Mouse (Mus musculus): ENCODE data around the gene E130208F15Rik. TPM values are rescaled to one million over a fixed set of nuclear protein-coding genes. Genes with fewer than 3 reads are reported as not detected.

The E130208F15Rik gene
- polyA plus RNA-seq, 1 experiment from 2014 or later, result 1.8 TPM

GRCm38 (mm10) chr7:30336384-30336783 is 14.8 kb downstream of the E130208F15Rik start:
- WGBS (ENCODE audit: insufficient replicate concordance), result 3% methylated on average over 9 of the region's 9 CpGs
- H3K27ac ChIP-seq, result no peak overlapping the region
- H3K4me2 ChIP-seq, result no peak overlapping the region
- H3K27me3 ChIP-seq, result peaks cover 44% of the 10 kb centered on the region
- H3K36me3 ChIP-seq, result no peaks in the 10 kb centered on the region
- no peaks in the 10 kb centered on the region for H3K9me3 ChIP-seq (replicated peaks)
- DNase-seq (peak; percentile 46), ATAC-seq (ENCODE audit: low read depth) (no peak)
- no peak overlapping the region for H3K9ac ChIP-seq
- H3K4me1 ChIP-seq (replicated peaks), result no peaks in the 10 kb centered on the region
- H3K4me3 ChIP-seq (replicated peaks), result no peak overlapping the region

DNA sequence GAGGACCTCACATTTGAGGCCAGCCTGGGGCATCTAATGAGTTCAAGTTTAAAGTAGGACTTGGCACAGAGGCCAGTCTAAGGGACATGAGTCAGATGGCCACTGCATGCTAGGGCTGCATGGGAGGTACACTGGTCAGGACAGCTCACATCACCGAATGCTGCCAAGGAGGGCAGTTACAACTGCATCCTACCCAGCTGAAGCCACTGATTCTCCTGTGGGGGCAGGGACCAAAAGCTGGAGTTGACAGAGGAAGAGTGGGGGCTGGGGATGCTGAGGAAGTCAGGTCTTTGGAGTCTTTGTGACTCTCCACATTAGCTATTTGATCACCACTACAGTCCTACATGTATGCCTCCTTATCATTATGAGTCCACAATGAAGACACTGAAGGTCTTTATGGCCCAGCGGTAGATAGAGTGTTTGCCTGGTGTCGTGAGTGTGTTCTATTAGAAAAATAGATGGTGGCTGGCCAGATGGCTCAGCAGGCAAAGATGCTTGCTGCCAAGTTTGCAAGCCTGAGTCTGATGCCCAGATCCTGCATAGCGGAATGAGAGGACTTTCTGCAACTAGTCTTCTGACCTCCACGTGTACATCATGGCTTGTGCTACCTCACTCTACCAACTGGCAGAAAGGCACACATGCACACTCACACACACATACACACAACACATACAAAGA is 18.0 kb downstream of the E130208F15Rik start:
- Histone ChIP-seq H3K4me2 (no peak overlapping the region), H3K9me3 (replicated peaks) (no peaks in the 10 kb centered on the region), H3K27ac (no peak overlapping the region), H3K36me3 (no peaks in the 10 kb centered on the region), H3K4me3 (replicated peaks) (no peak overlapping the region), H3K27me3 (peaks cover 18% of the 10 kb centered on the region), H3K4me1 (replicated peaks) (no peaks in the 10 kb centered on the region), H3K9ac (no peak overlapping the region)
- ATAC-seq (ENCODE audit: low read depth) (no peak), DNase-seq (no peak)
- WGBS (ENCODE audit: insufficient replicate concordance), result 62% methylated on average over 5 of the region's 5 CpGs

DNA sequence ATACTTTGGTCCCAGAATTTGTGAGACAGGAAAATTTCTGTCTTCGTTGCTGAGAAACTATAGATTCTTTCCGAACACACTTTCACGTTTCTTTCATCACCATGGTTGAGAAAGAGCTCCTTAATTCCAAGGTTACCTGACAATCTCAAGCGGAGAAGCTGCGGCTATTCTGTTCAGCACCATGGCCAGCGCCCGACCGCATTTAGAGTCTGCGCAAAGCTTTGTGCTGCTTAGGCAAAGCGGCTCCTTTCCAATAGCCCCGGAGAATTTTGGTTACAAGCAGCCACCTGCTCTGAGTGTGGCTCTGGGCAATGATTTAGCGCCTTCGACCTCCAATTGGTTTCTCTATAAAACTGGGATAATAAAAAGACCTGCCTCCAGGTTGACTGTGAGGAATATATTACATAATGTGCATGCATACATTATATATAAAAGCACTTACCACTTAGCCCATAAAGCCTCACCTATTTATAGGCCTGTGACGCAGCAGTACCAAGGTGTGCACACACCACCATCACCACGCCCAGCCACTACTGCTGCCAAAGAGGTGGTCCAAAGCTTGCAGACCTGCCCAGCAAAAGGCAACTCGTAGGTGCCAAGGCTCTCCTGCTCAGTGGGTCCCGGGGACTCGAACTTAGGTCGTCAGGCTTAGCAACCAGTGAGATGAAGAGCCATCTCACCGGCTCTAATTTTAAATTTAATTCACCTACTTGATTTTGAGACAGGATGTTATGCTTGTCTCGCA is 25.3 kb downstream of the E130208F15Rik start:
- Histone ChIP-seq H3K9ac (no peak overlapping the region), H3K36me3 (no peaks in the 10 kb centered on the region), H3K27me3 (peaks cover 36% of the 10 kb centered on the region), H3K27ac (no peak overlapping the region), H3K4me2 (no peak overlapping the region), H3K4me1 (replicated peaks) (0 out of 2 replicates have a peak, but pooled peaks cover 2% of the 10 kb centered on the region), H3K4me3 (replicated peaks) (no peak overlapping the region), H3K9me3 (replicated peaks) (no peaks in the 10 kb centered on the region)
- DNase-seq, result peak; percentile 24
- 19% methylated on average over 21 of the region's 21 CpGs for WGBS (ENCODE audit: insufficient replicate concordance)
- no peak for ATAC-seq (ENCODE audit: low read depth)

DNA sequence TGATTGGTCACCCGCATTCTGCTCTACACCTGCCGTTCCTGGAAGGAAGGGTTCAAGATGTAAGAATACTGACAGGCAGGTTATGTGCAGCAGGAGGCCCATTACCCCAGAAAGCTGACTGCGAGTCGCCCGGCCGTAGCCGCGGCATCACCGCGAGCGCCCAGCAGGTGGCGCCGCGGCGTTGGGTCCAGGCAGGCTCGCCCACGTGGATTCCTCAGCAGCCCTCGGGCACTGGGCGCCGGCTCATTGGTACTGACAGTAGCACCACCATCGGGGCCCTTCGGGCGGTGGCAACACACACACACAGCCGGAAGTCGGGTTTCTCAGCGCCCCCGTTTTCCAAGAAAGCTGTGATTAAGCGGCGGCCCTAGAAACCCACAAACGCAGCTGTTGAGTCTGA is 26.3 kb downstream of the E130208F15Rik start:
- Histone ChIP-seq H3K36me3 (no peaks in the 10 kb centered on the region), H3K27ac (no peak overlapping the region), H3K27me3 (peaks cover 36% of the 10 kb centered on the region), H3K4me2 (no peak overlapping the region), H3K9me3 (replicated peaks) (no peaks in the 10 kb centered on the region), H3K9ac (no peak overlapping the region), H3K4me1 (replicated peaks) (0 out of 2 replicates have a peak, but pooled peaks cover 2% of the 10 kb centered on the region), H3K4me3 (replicated peaks) (no peak overlapping the region)
- WGBS (ENCODE audit: insufficient replicate concordance), result 1% methylated on average over 30 of the region's 30 CpGs
- DNase-seq (peak; percentile 29), ATAC-seq (ENCODE audit: low read depth) (no peak)

DNA sequence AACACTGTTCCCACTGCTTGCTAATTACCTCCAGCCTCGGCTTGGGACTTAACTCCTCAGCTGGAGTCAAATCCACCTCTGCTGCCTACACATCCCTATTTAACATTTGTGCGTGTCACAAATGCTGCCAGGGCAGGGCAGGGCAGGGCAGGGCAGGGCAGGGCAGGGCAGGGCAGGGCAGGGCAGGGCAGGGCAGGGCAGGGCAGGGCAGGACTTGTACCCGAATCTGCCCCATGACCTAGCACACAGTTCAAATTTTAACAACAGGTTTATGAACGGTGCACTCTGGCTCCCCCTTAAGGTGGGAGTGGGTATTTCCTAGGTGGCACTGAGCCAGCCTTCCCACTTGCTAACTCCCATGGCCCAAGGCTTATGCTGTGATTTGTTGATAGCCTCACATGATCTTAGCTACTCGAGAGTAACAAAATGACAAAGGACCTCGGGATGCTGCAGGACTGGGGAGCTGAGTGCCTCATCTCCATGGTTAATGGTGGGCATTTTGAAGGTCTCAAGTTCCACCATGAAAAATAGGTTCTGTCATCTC is 31.8 kb downstream of the E130208F15Rik start:
- peaks cover 18% of the 10 kb centered on the region for H3K27me3 ChIP-seq
- no peaks in the 10 kb centered on the region for H3K36me3 ChIP-seq
- WGBS (ENCODE audit: insufficient replicate concordance), result 15% methylated on average over 6 of the region's 6 CpGs
- H3K9me3 ChIP-seq (replicated peaks), result no peaks in the 10 kb centered on the region
- H3K9ac ChIP-seq, result no peak overlapping the region
- H3K4me1 ChIP-seq (replicated peaks), result no peaks in the 10 kb centered on the region; the same call in 1 of the 2 replicates
- H3K4me3 ChIP-seq (replicated peaks), result no peak overlapping the region
- no peak overlapping the region for H3K4me2 ChIP-seq
- peak; percentile 20 for DNase-seq
- ATAC-seq (ENCODE audit: low read depth), result 0 out of 2 replicates have a peak, but pooled peaks have one; percentile 35
- H3K27ac ChIP-seq, result no peak overlapping the region

DNA sequence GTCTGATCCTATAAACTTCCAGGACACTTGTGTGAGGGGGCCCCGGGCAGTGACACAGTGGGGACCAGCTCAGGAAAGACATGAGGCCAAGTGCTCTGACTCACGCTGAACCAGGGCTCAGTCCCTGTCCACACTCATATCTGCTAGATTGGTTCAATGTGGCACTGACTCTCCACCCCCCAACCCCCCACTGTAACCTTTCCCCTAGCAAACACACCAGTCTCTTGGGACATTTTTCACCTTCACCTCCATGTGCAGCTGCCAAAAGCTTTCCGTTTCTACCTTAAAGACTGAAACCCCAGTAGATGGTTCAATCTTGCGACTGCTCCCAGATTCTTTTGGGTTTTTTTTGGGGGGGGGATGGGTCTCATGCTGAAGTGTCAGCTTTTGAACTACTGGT is 32.5 kb downstream of the E130208F15Rik start:
- peaks cover 12% of the 10 kb centered on the region for H3K27me3 ChIP-seq
- H3K27ac ChIP-seq, result peak overlapping the region; percentile 64
- WGBS (ENCODE audit: insufficient replicate concordance), result 61% methylated on average over 4 of the region's 4 CpGs
- H3K36me3 ChIP-seq, result no peaks in the 10 kb centered on the region
- no peak overlapping the region for H3K4me2 ChIP-seq
- H3K4me3 ChIP-seq (replicated peaks), result no peak overlapping the region
- H3K9ac ChIP-seq, result no peak overlapping the region
- no peaks in the 10 kb centered on the region for H3K9me3 ChIP-seq (replicated peaks)
- no peaks in the 10 kb centered on the region; the same call in 1 of the 2 replicates for H3K4me1 ChIP-seq (replicated peaks)
- no peak for DNase-seq
- 0 out of 2 replicates have a peak, but pooled peaks have one; percentile 17 for ATAC-seq (ENCODE audit: low read depth)

- no peak for DNase-seq
- H3K9me3 ChIP-seq (replicated peaks), result no peaks in the 10 kb centered on the region
- H3K27ac ChIP-seq, result peak overlapping the region; percentile 82
- H3K36me3 ChIP-seq, result no peaks in the 10 kb centered on the region
- WGBS (ENCODE audit: insufficient replicate concordance), result 50% methylated on average over 7 of the region's 7 CpGs
- H3K4me2 ChIP-seq, result peak overlapping the region; percentile 61
- peaks cover 9% of the 10 kb centered on the region for H3K4me1 ChIP-seq (replicated peaks)
- ATAC-seq (ENCODE audit: low read depth), result peak; percentile 29
- H3K9ac ChIP-seq, result 0 out of 2 replicates have a peak overlapping the region, but pooled peaks have one; percentile 8
- peaks cover 23% of the 10 kb centered on the region for H3K27me3 ChIP-seq
- H3K4me3 ChIP-seq (replicated peaks), result no peak overlapping the region
These were observed 37.0 kb downstream of the E130208F15Rik start for GRCm38 (mm10) chr7:30358378-30359186.

DNA sequence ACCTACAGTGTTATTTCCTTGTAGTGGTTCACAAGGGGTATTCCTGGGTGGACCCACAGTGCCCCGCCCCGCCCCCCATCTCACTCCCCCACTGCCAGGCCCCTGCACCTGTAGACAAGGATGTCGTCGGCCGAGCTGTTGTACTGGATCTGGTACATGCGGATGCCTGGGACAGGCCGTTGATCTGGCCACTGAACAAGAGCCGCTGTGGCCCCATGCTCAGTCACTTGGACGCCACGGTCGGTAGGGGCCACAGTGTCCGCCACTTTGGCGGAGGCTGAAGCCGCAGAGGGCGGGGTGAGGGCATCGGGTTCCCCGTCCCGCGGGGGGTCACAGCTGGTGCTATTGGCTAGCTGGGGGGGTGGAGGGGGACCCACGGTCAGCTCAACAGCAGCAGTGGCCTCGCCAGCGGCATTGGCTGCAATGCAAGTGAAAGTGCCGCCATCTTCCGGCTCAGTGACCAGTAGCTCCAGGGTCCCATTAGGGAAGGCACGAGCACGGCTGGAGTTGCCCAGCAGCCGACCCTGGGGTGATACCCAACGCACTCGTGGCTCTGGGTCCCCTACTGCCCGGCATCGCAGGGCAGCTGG is 37.8 kb downstream of the E130208F15Rik start:
- ATAC-seq (ENCODE audit: low read depth) (no peak), DNase-seq (no peak)
- Histone ChIP-seq H3K9ac (peak overlapping the region; percentile 8; the same call in 1 of the 2 replicates), H3K4me2 (peak overlapping the region; percentile 61), H3K9me3 (replicated peaks) (no peaks in the 10 kb centered on the region), H3K27me3 (peaks cover 31% of the 10 kb centered on the region), H3K4me3 (replicated peaks) (peak overlapping the region; percentile 8; the same call in 1 of the 2 replicates), H3K4me1 (replicated peaks) (peaks cover 9% of the 10 kb centered on the region), H3K36me3 (no peaks in the 10 kb centered on the region), H3K27ac (peak overlapping the region; percentile 82)
- WGBS (ENCODE audit: insufficient replicate concordance), result 66% methylated on average over 31 of the region's 31 CpGs

- ATAC-seq (ENCODE audit: low read depth) (no peak), DNase-seq (no peak)
- H3K4me3 ChIP-seq (replicated peaks), result no peak overlapping the region
- peak overlapping the region; percentile 82 for H3K27ac ChIP-seq
- peak overlapping the region; percentile 8; the same call in 1 of the 2 replicates for H3K9ac ChIP-seq
- H3K4me1 ChIP-seq (replicated peaks), result peaks cover 9% of the 10 kb centered on the region
- H3K36me3 ChIP-seq, result no peaks in the 10 kb centered on the region
- WGBS (ENCODE audit: insufficient replicate concordance), result 64% methylated on average over 17 of the region's 17 CpGs
- peaks cover 36% of the 10 kb centered on the region for H3K27me3 ChIP-seq
- no peaks in the 10 kb centered on the region for H3K9me3 ChIP-seq (replicated peaks)
- H3K4me2 ChIP-seq, result peak overlapping the region; percentile 61
These were observed 38.5 kb downstream of the E130208F15Rik start for GRCm38 (mm10) chr7:30360028-30360427.

- ATAC-seq (ENCODE audit: low read depth) (0 out of 2 replicates have a peak, but pooled peaks have one; percentile 17), DNase-seq (no peak)
- Histone ChIP-seq H3K36me3 (no peaks in the 10 kb centered on the region), H3K9ac (peak within 1 kb of the TSS; percentile 63), H3K4me1 (replicated peaks) (peaks cover 9% of the 10 kb centered on the region), H3K4me3 (replicated peaks) (peak within 1 kb of the TSS; percentile 53), H3K27me3 (peaks cover 36% of the 10 kb centered on the region), H3K27ac (no peak within 1 kb of the TSS; the same call in 1 of the 2 replicates), H3K4me2 (peak within 1 kb of the TSS; percentile 61), H3K9me3 (replicated peaks) (no peaks in the 10 kb centered on the region)
- 2% methylated on average over 51 of the region's 55 CpGs for WGBS (ENCODE audit: insufficient replicate concordance)
These were observed 41.3 kb downstream of the E130208F15Rik start, which contains the start of gene Lrfn3 for GRCm38 (mm10) chr7:30362652-30363343. TSS of gene Lrfn3 (minus strand) at chr7:30362772.
